Mouse (Mus musculus) CH12.LX (cell line): Measurements from ENCODE around the gene Daxx. TPM values are rescaled to one million over a fixed set of nuclear protein-coding genes. Genes with fewer than 3 reads are reported as not detected.

Experiments used
- DNase-seq: peaks from one replicate; pipeline ENCODE4 v3.0.0-alpha.2; 2013; ENCODE audit errors: extremely low read depth
- H3K27ac ChIP-seq: 2 replicates; pipeline ENCODE4 v1.5.1; 2012; ENCODE audit warnings: low read depth, mild to moderate bottlenecking, control low read depth, moderate library complexity; ENCODE audit not compliant: insufficient read depth
- H3K27me3 ChIP-seq: replicated peaks from 2 replicates; pipeline ENCODE3; 2012; ENCODE audit warnings: inconsistent platforms
- H3K36me3 ChIP-seq, 2 experiments: replicated peaks in 1 of 2; 2 replicates each; pipeline versions ENCODE3 to v1.6.1; 2012; ENCODE audit warnings: inconsistent platforms in 1 of 2, low read length in 1 of 2, mild to moderate bottlenecking in 1 of 2, mixed read lengths in 1 of 2, moderate library complexity in 1 of 2; ENCODE audit not compliant: control insufficient read depth in 1 of 2, insufficient read depth in 1 of 2
- H3K4me1 ChIP-seq, 2 experiments: 2 replicates each; pipeline ENCODE4 v1.6.1; 2012; ENCODE audit warnings: inconsistent platforms in 1 of 2, moderate library complexity in 1 of 2; ENCODE audit not compliant: insufficient read depth in 2 of 2, control insufficient read depth in 1 of 2
- H3K4me2 ChIP-seq: 2 replicates; pipeline ENCODE4 v1.6.1; 2012; ENCODE audit warnings: low read depth, mild to moderate bottlenecking, control low read depth; ENCODE audit not compliant: poor library complexity, insufficient read depth, severe bottlenecking
- H3K4me3 ChIP-seq, 3 experiments: fragments of 150-350 bp in 1 of 3; sonication (generic) in 1 of 3; replicated peaks in 1 of 3; 2 replicates each; pipeline versions ENCODE3 to v1.5.1; 2011 to 2012; ENCODE audit warnings: low read depth in 2 of 3, low read length in 2 of 3, mild to moderate bottlenecking in 2 of 3, moderate library complexity in 2 of 3, control low read depth in 1 of 3, improper control_type of control experiment in 1 of 3, inconsistent platforms in 1 of 3, mixed read lengths in 1 of 3; ENCODE audit not compliant: poor library complexity in 1 of 3
- H3K79me2 ChIP-seq: replicated peaks from 2 replicates; pipeline ENCODE4 v1.6.1; 2012; ENCODE audit warnings: mild to moderate bottlenecking, moderate library complexity; ENCODE audit not compliant: control insufficient read depth, poor library complexity, insufficient read depth, severe bottlenecking; ENCODE audit errors: extremely low read depth
- H3K9ac ChIP-seq: 2 replicates; pipeline ENCODE4 v1.6.1; 2012; ENCODE audit warnings: low read depth, mild to moderate bottlenecking, control low read depth, moderate library complexity; ENCODE audit not compliant: insufficient read depth
- H3K9me3 ChIP-seq: replicated peaks from 2 replicates; pipeline ENCODE3; 2012; ENCODE audit warnings: low read length, inconsistent platforms, mixed read lengths
- BHLHE40 ChIP-seq: IDR thresholded peaks from 2 replicates; pipeline ENCODE4 v1.6.1; 2011; ENCODE audit warnings: mild to moderate bottlenecking, low read depth, low read length, improper control_type of control experiment
- CHD2 ChIP-seq: IDR thresholded peaks from 2 replicates; pipeline ENCODE4 v1.6.1; 2011; ENCODE audit warnings: low read length, improper control_type of control experiment
- E2F4 ChIP-seq: IDR thresholded peaks from 2 replicates; pipeline ENCODE4 v1.6.1; 2011; ENCODE audit warnings: low read depth, low read length, improper control_type of control experiment; ENCODE audit not compliant: insufficient replicate concordance
- ELF1 ChIP-seq: IDR thresholded peaks from 2 replicates; pipeline ENCODE4 v1.6.1; 2014; ENCODE audit warnings: low read depth, mild to moderate bottlenecking, inconsistent platforms, low read length, improper control_type of control experiment
- EP300 ChIP-seq: IDR thresholded peaks from 2 replicates; pipeline ENCODE4 v1.6.1; 2011; ENCODE audit warnings: low read length, improper control_type of control experiment
- ETS1 ChIP-seq: conservative IDR thresholded peaks from 2 replicates; pipeline ENCODE4 v1.6.1; 2012; ENCODE audit warnings: low read depth, mild to moderate bottlenecking, inconsistent platforms, low read length, improper control_type of control experiment, moderate library complexity
- HCFC1 ChIP-seq: IDR thresholded peaks from 2 replicates; pipeline ENCODE4 v1.6.1; 2012; ENCODE audit warnings: low read depth, mild to moderate bottlenecking, inconsistent platforms, low read length, improper control_type of control experiment
- JUN ChIP-seq: IDR thresholded peaks from 2 replicates; pipeline ENCODE4 v1.6.1; 2011; ENCODE audit warnings: low read depth, mild to moderate bottlenecking, low read length, improper control_type of control experiment, moderate library complexity; ENCODE audit not compliant: insufficient read depth
- MAX ChIP-seq: IDR thresholded peaks from 2 replicates; pipeline ENCODE4 v1.6.1; 2011; ENCODE audit warnings: low read length, improper control_type of control experiment
- MAZ ChIP-seq: IDR thresholded peaks from 2 replicates; pipeline ENCODE4 v1.6.1; 2012; ENCODE audit warnings: low read depth, mild to moderate bottlenecking, inconsistent platforms, low read length, improper control_type of control experiment, moderate library complexity
- MEF2A ChIP-seq: IDR thresholded peaks from 2 replicates; pipeline ENCODE4 v1.6.1; 2014; ENCODE audit warnings: low read depth, mild to moderate bottlenecking, inconsistent platforms, low read length, improper control_type of control experiment, borderline replicate concordance
- MXI1 ChIP-seq: IDR thresholded peaks from 2 replicates; pipeline ENCODE4 v1.6.1; 2011; ENCODE audit warnings: mild to moderate bottlenecking, low read depth, low read length, improper control_type of control experiment
- NELFE ChIP-seq: IDR thresholded peaks from 2 replicates; pipeline ENCODE4 v1.6.1; 2011; ENCODE audit warnings: low read depth, low read length, improper control_type of control experiment
- NRF1 ChIP-seq: IDR thresholded peaks from 2 replicates; pipeline ENCODE4 v1.6.1; 2014; ENCODE audit warnings: low read depth, mild to moderate bottlenecking, inconsistent platforms, low read length, improper control_type of control experiment, moderate library complexity
- POLR2A ChIP-seq: IDR thresholded peaks from 2 replicates; pipeline ENCODE4 v1.6.1; 2011; ENCODE audit warnings: low read depth, mild to moderate bottlenecking, improper control_type of control experiment, low read length
- RCOR1 ChIP-seq: conservative IDR thresholded peaks from 2 replicates; pipeline ENCODE4 v1.6.1; 2012; ENCODE audit warnings: low read depth, mild to moderate bottlenecking, inconsistent platforms, low read length, improper control_type of control experiment
- ZKSCAN1 ChIP-seq: IDR thresholded peaks from 2 replicates; pipeline ENCODE4 v1.6.1; 2012; ENCODE audit warnings: low read depth, inconsistent platforms, low read length, improper control_type of control experiment, borderline replicate concordance
- dilution Hi-C: fragments of 300-500 bp; cut with MboI; formaldehyde crosslinking; loops from 2 replicates; pipeline ENCODE4 v1.14.3; 2020; ENCODE audit warnings: low sequenced_read_pairs; ENCODE audit not compliant: extremely low pct_unique_long_range_greater_than_20kb, extremely low pct_ligation_motif_present
- in situ Hi-C: fragments of 300-500 bp; cut with MboI; formaldehyde crosslinking; loops from 3 replicates; pipeline ENCODE4 v1.14.3; 2019; ENCODE audit warnings: low sequenced_read_pairs, low pct_ligation_motif_present, low pct_unique_long_range_greater_than_20kb, mixed read lengths
- polyA plus RNA-seq: library from polyadenylated mRNA; unstranded; fragments of >175 nt; gene quantifications from 2 replicates; pipeline ENCODE4 v1.2.1, GENCODE M21; 2012; ENCODE audit warnings: low read depth; ENCODE audit not compliant: insufficient read length
- total RNA-seq, 2 experiments: library from RNA; depleted of rRNA; stranded (reverse); fragments of 300-350 nt in 1 of 2; fragments of >200 nt in 1 of 2; gene quantifications; 2 replicates each; pipeline ENCODE4 v1.2.3; 2012 to 2014

The Daxx gene
- total and polyA plus RNA-seq, 3 experiments: 32.3 to 53.0 (median 33.8) TPM

DNA sequence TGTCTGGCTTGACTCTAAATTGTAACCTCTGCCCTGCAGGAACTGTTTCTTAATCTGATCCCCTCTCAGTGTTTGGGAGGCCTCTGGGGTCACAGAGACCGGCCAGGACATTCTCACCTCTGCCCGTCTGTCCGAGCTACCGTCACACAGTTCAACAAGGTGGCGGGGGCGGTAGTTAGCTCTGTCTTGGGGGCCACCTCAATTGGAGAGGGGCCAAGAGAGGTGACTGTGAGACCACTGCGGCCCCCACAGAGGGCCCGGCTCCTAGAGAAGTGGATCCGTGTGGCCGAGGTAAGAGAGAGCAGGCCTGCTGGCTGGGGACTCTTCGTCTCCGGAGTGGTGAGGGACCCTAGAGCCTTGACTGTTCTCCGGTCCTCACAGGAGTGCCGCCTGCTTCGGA, 23.8 kb downstream of the Daxx start:
- dilution Hi-C loops: no loop called here
- no peak for TF ChIP-seq CHD2
- no peak for TF ChIP-seq MAX
- TF ChIP-seq ZKSCAN1: no peak
- no peak for TF ChIP-seq EP300
- TF ChIP-seq MXI1: no peak
- TF ChIP-seq JUN: no peak
- TF ChIP-seq RCOR1: no peak
- no peak for TF ChIP-seq NRF1
- no peak for TF ChIP-seq ELF1
- no peak for TF ChIP-seq E2F4
- no peak for TF ChIP-seq POLR2A
- TF ChIP-seq ETS1: no peak
- TF ChIP-seq BHLHE40: no peak
- TF ChIP-seq, all 38 proteins: peak for 0
- H3K4me1 ChIP-seq: peaks cover 4 to 23% of the 10 kb centered on the region in 2 experiments
- no peak overlapping the region for H3K4me2 ChIP-seq
- H3K9ac ChIP-seq: no peak overlapping the region
- in situ Hi-C loops: no loop called here
- H3K36me3 ChIP-seq: peaks cover 32 to 69% of the 10 kb centered on the region in 2 experiments
- H3K27ac ChIP-seq: no peak overlapping the region
- no peak for DNase-seq
- 0 out of 2 replicates have a peak, but pooled peaks cover 2% of the 10 kb centered on the region for H3K79me2 ChIP-seq
- H3K9me3 ChIP-seq: no peaks in the 10 kb centered on the region
- H3K27me3 ChIP-seq: no peaks in the 10 kb centered on the region
- no peak overlapping the region for H3K4me3 ChIP-seq

DNA sequence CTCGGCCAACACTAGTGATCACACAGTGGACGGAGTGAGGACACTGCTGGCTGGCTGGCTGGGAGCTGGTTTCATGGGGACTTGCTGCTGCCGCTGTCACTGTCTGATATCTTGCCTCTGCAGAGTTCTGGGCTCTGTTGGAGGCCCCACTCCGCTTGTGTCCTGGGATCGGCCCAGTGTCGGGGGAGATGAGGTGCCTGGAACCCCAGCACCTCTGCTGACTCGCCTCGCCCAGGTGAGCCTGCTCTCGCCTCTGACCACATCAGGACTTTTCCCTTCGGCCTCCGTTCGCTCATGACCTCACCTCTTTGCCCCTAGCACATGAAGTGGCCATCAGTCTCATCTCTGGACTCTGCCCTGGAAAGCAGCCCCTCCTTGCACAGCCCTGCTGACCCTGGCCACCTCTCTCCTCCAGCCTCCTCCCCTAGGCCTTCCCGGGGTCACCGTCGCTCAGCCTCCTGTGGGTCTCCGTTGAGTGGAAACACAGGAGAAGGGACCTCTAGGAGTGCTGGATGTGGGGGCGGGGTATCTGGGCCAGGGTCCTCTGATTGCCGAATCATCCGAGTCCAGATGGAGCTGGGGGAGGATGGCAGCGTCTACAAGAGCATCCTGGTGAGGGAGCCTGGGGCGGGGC, 26.3 kb downstream of the Daxx start:
- no peaks in the 10 kb centered on the region for H3K27me3 ChIP-seq
- no peak for TF ChIP-seq MAZ
- TF ChIP-seq HCFC1: no peak
- TF ChIP-seq RCOR1: no peak
- no peak for TF ChIP-seq NELFE
- no peak for TF ChIP-seq MEF2A
- H3K4me1 ChIP-seq: peaks cover 8 to 29% of the 10 kb centered on the region in 2 experiments
- DNase-seq: no peak
- peaks cover 13% of the 10 kb centered on the region for H3K79me2 ChIP-seq
- H3K4me2 ChIP-seq: no peak overlapping the region
- H3K27ac ChIP-seq: no peak overlapping the region
- no peak overlapping the region for H3K9ac ChIP-seq
- in situ Hi-C loops (no loop called here), dilution Hi-C loops (no loop called here)
- H3K36me3 ChIP-seq: peaks cover 31 to 70% of the 10 kb centered on the region in 2 experiments
- no peaks in the 10 kb centered on the region for H3K9me3 ChIP-seq
- H3K4me3 ChIP-seq: no peak overlapping the region
